8 mouse cellular contexts compared by ENCODE assay signal in the genomic region with DNA sequence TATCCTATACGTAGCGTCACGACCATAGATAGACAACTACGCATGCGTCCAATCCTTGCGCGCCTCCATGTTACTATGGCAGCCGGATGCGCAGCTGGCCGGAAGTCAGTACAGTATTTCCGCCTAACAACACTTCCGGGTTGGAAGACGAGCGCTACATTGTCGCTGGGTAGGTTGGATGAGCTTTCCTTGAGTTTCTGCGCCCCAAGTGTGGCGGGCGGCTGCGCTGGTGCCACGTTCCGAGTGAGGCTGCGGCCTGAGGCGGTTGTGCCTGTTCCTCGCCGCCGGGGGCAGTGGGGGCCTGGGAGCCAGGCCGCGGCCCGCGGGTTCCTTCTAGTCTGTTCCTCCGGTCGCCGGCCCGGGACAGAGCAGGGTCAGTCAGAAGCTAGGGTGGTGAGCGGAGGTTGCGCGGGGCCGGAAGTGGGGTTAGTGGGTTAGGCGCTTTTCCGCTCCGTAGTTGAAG. TPM values are rescaled to one million over a fixed set of nuclear protein-coding genes. Genes with fewer than 3 reads are reported as not detected.
DNase-seq lines count a peak whose midpoint lies in the region; ATAC-seq and TF ChIP-seq lines count a peak whose summit lies in the region.

Gene Ttf1 (plus strand): TSS at position 128 of the 463 bp plus-strand sequence.

- no peaks in the 10 kb centered on the region for H3K9me3 ChIP-seq in forebrain, embryonic 10.5 days
- H3K9me3 ChIP-seq in heart, embryonic 16.5 days (replicated peaks; ENCODE audit: control insufficient read depth, low read length), result no peaks in the 10 kb centered on the region
- H3K9me3 ChIP-seq in liver, embryonic 16.5 days (replicated peaks; ENCODE audit: control insufficient read depth, low read length), result no peaks in the 10 kb centered on the region
- no peaks in the 10 kb centered on the region for H3K9me3 ChIP-seq in neural tube, embryonic 13.5 days

- DNase-seq in CD8-positive naive resting alpha-beta T cell, adult 2 months (ENCODE audit: low read depth in 2 of 2, low spot score in 2 of 2), result peak; percentile 83 to 90
- DNase-seq in c-Kit-positive CD71-negative TER-119-negative erythroid progenitor cells, embryonic 14.5 days (ENCODE audit: low read depth), result peak; percentile 86
- DNase-seq in forebrain, embryonic 10.5 days (ENCODE audit: extremely low spot score, low spot score), result peak; percentile 93
- DNase-seq in kidney, postnatal 4 days, result peak; percentile 92 to 94

- peaks cover 5% of the 10 kb centered on the region for H3K36me3 ChIP-seq in forebrain, embryonic 10.5 days (replicated peaks)
- H3K36me3 ChIP-seq in heart, embryonic 16.5 days (ENCODE audit: control insufficient read depth, insufficient read depth), result no peaks in the 10 kb centered on the region
- H3K36me3 ChIP-seq in liver, embryonic 16.5 days (ENCODE audit: control insufficient read depth, insufficient read depth), result no peaks in the 10 kb centered on the region
- peaks cover 6% of the 10 kb centered on the region; the same call in 1 of the 2 replicates for H3K36me3 ChIP-seq in neural tube, embryonic 13.5 days
- no peaks in the 10 kb centered on the region for H3K36me3 ChIP-seq in testis, adult 2 months (ENCODE audit: control insufficient read depth, insufficient read depth, low read length)

- peak within 1 kb of the TSS; percentile 73 for H3K4me2 ChIP-seq in heart, embryonic 16.5 days (ENCODE audit: low read depth, low read length)
- H3K4me2 ChIP-seq in liver, embryonic 16.5 days (ENCODE audit: low read depth, low read length), result peak within 1 kb of the TSS; percentile 74
- peak within 1 kb of the TSS; percentile 81 for H3K4me2 ChIP-seq in neural tube, embryonic 13.5 days

- H3K27me3 ChIP-seq in forebrain, embryonic 10.5 days (ENCODE audit: poor library complexity, severe bottlenecking), result peaks cover 39% of the 10 kb centered on the region
- no peaks in the 10 kb centered on the region; the same call in 1 of the 2 replicates for H3K27me3 ChIP-seq in heart, embryonic 16.5 days (ENCODE audit: control insufficient read depth, insufficient read depth, low read length)
- peaks cover 10% of the 10 kb centered on the region; the same call in 1 of the 2 replicates for H3K27me3 ChIP-seq in liver, embryonic 16.5 days (ENCODE audit: control insufficient read depth, insufficient read depth, low read depth, low read length)
- peaks cover 33% of the 10 kb centered on the region for H3K27me3 ChIP-seq in neural tube, embryonic 13.5 days
- no peaks in the 10 kb centered on the region for H3K27me3 ChIP-seq in testis, adult 2 months (ENCODE audit: control insufficient read depth, insufficient read depth, low read length)

- peak; percentile 84 for TF ChIP-seq POLR2A in testis, adult 2 months (IDR thresholded peaks at IDR 0.05; ENCODE audit: control insufficient read depth, low read depth, low read length)

- peaks cover 16% of the 10 kb centered on the region for H3K4me1 ChIP-seq in forebrain, embryonic 10.5 days
- H3K4me1 ChIP-seq in heart, embryonic 16.5 days (ENCODE audit: control insufficient read depth, insufficient read depth, low read length), result peaks cover 9% of the 10 kb centered on the region
- peaks cover 7% of the 10 kb centered on the region for H3K4me1 ChIP-seq in liver, embryonic 16.5 days (ENCODE audit: control insufficient read depth, low read depth, low read length)
- peaks cover 14% of the 10 kb centered on the region for H3K4me1 ChIP-seq in neural tube, embryonic 13.5 days (replicated peaks)
- no peaks in the 10 kb centered on the region; the same call in none of the 2 replicates for H3K4me1 ChIP-seq in testis, adult 2 months (ENCODE audit: control insufficient read depth, insufficient read depth, low read length)

- under 1% methylated on average over 41 of the region's 41 CpGs for WGBS in forebrain, embryonic 10.5 days
- under 1% methylated on average over 41 of the region's 41 CpGs for WGBS in heart, embryonic 16.5 days
- WGBS in liver, embryonic 16.5 days (ENCODE audit: insufficient replicate concordance), result under 1% methylated on average over 41 of the region's 41 CpGs
- under 1% methylated on average over 41 of the region's 41 CpGs for WGBS in neural tube, embryonic 13.5 days

- H3K4me3 ChIP-seq in forebrain, embryonic 10.5 days, result peak within 1 kb of the TSS; percentile 96
- H3K4me3 ChIP-seq in heart, embryonic 16.5 days (ENCODE audit: low read length), result peak within 1 kb of the TSS; percentile 74
- H3K4me3 ChIP-seq in liver, embryonic 16.5 days (ENCODE audit: low read depth, low read length), result peak within 1 kb of the TSS; percentile 81
- peak within 1 kb of the TSS; percentile 73 for H3K4me3 ChIP-seq in neural tube, embryonic 13.5 days
- H3K4me3 ChIP-seq in testis, adult 2 months (ENCODE audit: control insufficient read depth, low read depth, low read length), result peak within 1 kb of the TSS; percentile 96

- peak within 1 kb of the TSS; percentile 80 for H3K9ac ChIP-seq in heart, embryonic 16.5 days (ENCODE audit: low read length)
- H3K9ac ChIP-seq in liver, embryonic 16.5 days (ENCODE audit: low read depth, low read length), result peak within 1 kb of the TSS; percentile 86
- peak within 1 kb of the TSS; percentile 75 for H3K9ac ChIP-seq in neural tube, embryonic 13.5 days

- peak; percentile 94 for ATAC-seq in heart, embryonic 16.5 days (replicated peaks; ENCODE audit: extremely low read depth, insufficient read depth, low FRiP score)
- peak; percentile 95 for ATAC-seq in liver, embryonic 16.5 days (ENCODE audit: low read depth)
- ATAC-seq in neural tube, embryonic 13.5 days (ENCODE audit: low read depth), result peak; percentile 98

- H3K27ac ChIP-seq in forebrain, embryonic 10.5 days, result peak within 1 kb of the TSS; percentile 92
- peak within 1 kb of the TSS; percentile 90 for H3K27ac ChIP-seq in heart, embryonic 16.5 days (ENCODE audit: low read length)
- peak within 1 kb of the TSS; percentile 94 for H3K27ac ChIP-seq in liver, embryonic 16.5 days (ENCODE audit: low read length)
- peak within 1 kb of the TSS; percentile 85 for H3K27ac ChIP-seq in neural tube, embryonic 13.5 days (replicated peaks)
- peak within 1 kb of the TSS; percentile 92 for H3K27ac ChIP-seq in testis, adult 2 months (ENCODE audit: control insufficient read depth, insufficient read depth, low read depth, low read length)

- 0 out of 2 replicates have a peak, but pooled peaks have one; percentile 5 for TF ChIP-seq CTCF in testis, adult 2 months (IDR thresholded peaks at IDR 0.05; ENCODE audit: control insufficient read depth, insufficient read depth, insufficient replicate concordance, low read depth, low read length)

RNA-seq across cellular contexts. Expression of gene Ttf1, which starts in this region (rescaled TPM):
- 11.4 and 13.6 TPM in 2 replicates for polyA plus RNA-seq in forebrain, embryonic 10.5 days (2016; fragmentation: Nextera tagmentation; extraction: Ambion mirVana)
- polyA plus RNA-seq in heart, embryonic 16.5 days (2015; fragmentation: Nextera tagmentation; extraction: Ambion mirVana), result 6.9 and 7.1 TPM in 2 replicates
- polyA plus RNA-seq in liver, embryonic 16.5 days (2015; fragmentation: Nextera tagmentation; extraction: Ambion mirVana), result 3.8 and 4.1 TPM in 2 replicates
- 8.3 and 9.4 TPM in 2 replicates for polyA plus RNA-seq in neural tube, embryonic 13.5 days (2015; fragmentation: Nextera tagmentation; extraction: Ambion mirVana)
- polyA plus RNA-seq in testis, adult 2 months (2012; rRNA removed), result 8.1 and 10.9 TPM in 2 replicates

Comparison
In these comparisons a context has a peak if more than half of its experiments do, and no peak if none do; other contexts are left out.
1. Peak in every context shown above with its lines: DNase-seq, ATAC-seq, H3K4me3 ChIP-seq and H3K27ac ChIP-seq.